In genomic region chr8:83668010-83668916, GRCm38 (mm10) we compare ENCODE assay signal across 9 mouse cellular contexts. TPM values are rescaled to one million over a fixed set of nuclear protein-coding genes. Genes with fewer than 3 reads are reported as not detected.
DNase-seq lines count a peak whose midpoint lies in the region; ATAC-seq and TF ChIP-seq lines count a peak whose summit lies in the region.
"Had no signal": no experiment of that assay in that cellular context is flagged by ENCODE, and none has a peak within 500 bp of the region (broad histone marks: within the 10 kb centered on the region; RNA-seq: fewer than 3 reads in every experiment).

No protein-coding gene starts in this region.

- H3K4me3 ChIP-seq in heart, adult 2 months: no peak overlapping the region
- peak overlapping the region; percentile 36 for H3K4me3 ChIP-seq in hindbrain, embryonic 12.5 days
- H3K4me3 ChIP-seq in limb, embryonic 14.5 days (replicated peaks; ENCODE audit: low read length): peak overlapping the region; percentile 40
- peak overlapping the region; percentile 22 for H3K4me3 ChIP-seq in midbrain, postnatal 0 days (ENCODE audit: low read depth, low read length)
- peak overlapping the region; percentile 41 for H3K4me3 ChIP-seq in stomach, embryonic 16.5 days (replicated peaks; ENCODE audit: low read length)

- H3K9ac ChIP-seq in heart, adult 2 months (ENCODE audit: low read depth, low read length): no peak overlapping the region
- H3K9ac ChIP-seq in hindbrain, embryonic 12.5 days: peak overlapping the region; percentile 47
- peak overlapping the region; percentile 59 for H3K9ac ChIP-seq in limb, embryonic 14.5 days (ENCODE audit: low read depth, low read length, severe bottlenecking)
- H3K9ac ChIP-seq in midbrain, postnatal 0 days (replicated peaks; ENCODE audit: low read length, poor library complexity, severe bottlenecking): peak overlapping the region; percentile 48
- H3K9ac ChIP-seq in stomach, embryonic 16.5 days (ENCODE audit: low read length): peak overlapping the region; percentile 67

- intact Hi-C loops in heart, adult 2 months (cut with DNase I): loop anchor here (5.0 kb wide), 2 partner anchors 69 to 284 kb away; no protein-coding TSS in a partner anchor

- WGBS in heart, adult 2 months: 53% methylated on average over 80 of the region's 80 CpGs
- 18% methylated on average over 80 of the region's 80 CpGs for WGBS in hindbrain, embryonic 12.5 days
- WGBS in limb, embryonic 14.5 days: 15% methylated on average over 72 of the region's 80 CpGs
- WGBS in midbrain, postnatal 0 days: 20% methylated on average over 79 of the region's 80 CpGs
- 23% methylated on average over 80 of the region's 80 CpGs for WGBS in stomach, embryonic 16.5 days

- H3K4me2 ChIP-seq in hindbrain, embryonic 12.5 days (replicated peaks): peak overlapping the region; percentile 72
- peak overlapping the region; percentile 82 for H3K4me2 ChIP-seq in limb, embryonic 14.5 days (replicated peaks; ENCODE audit: low read depth, low read length, severe bottlenecking)
- peak overlapping the region; percentile 48 for H3K4me2 ChIP-seq in midbrain, postnatal 0 days (ENCODE audit: low read depth, low read length, poor library complexity, severe bottlenecking)
- peak overlapping the region; percentile 61 for H3K4me2 ChIP-seq in stomach, embryonic 16.5 days (ENCODE audit: low read depth, low read length)

- no peaks in the 10 kb centered on the region for H3K9me3 ChIP-seq in hindbrain, embryonic 12.5 days (replicated peaks)
- H3K9me3 ChIP-seq in limb, embryonic 14.5 days (ENCODE audit: control insufficient read depth, low read length): no peaks in the 10 kb centered on the region
- H3K9me3 ChIP-seq in midbrain, postnatal 0 days (ENCODE audit: low read length): no peaks in the 10 kb centered on the region
- H3K9me3 ChIP-seq in stomach, embryonic 16.5 days (replicated peaks; ENCODE audit: control insufficient read depth, low read length): no peaks in the 10 kb centered on the region

- H3K36me3 ChIP-seq in heart, adult 2 months (ENCODE audit: control insufficient read depth, insufficient read depth, low read length): no peaks in the 10 kb centered on the region
- peaks cover 52% of the 10 kb centered on the region for H3K36me3 ChIP-seq in hindbrain, embryonic 12.5 days
- peaks cover 36% of the 10 kb centered on the region for H3K36me3 ChIP-seq in limb, embryonic 14.5 days (ENCODE audit: control insufficient read depth, insufficient read depth, low read length)
- H3K36me3 ChIP-seq in midbrain, postnatal 0 days (ENCODE audit: insufficient read depth, low read length): peaks cover 44% of the 10 kb centered on the region
- H3K36me3 ChIP-seq in stomach, embryonic 16.5 days (ENCODE audit: control insufficient read depth, insufficient read depth, low read length): peaks cover 15% of the 10 kb centered on the region; the same call in 1 of the 2 replicates

- TF ChIP-seq EP300 in heart, adult 2 months (IDR thresholded peaks at IDR 0.05; ENCODE audit: insufficient read depth, low read depth, low read length): no peak

- DNase-seq in heart, adult 2 months: peak; percentile 52 to 61
- DNase-seq in heart, adult 9 months (ENCODE audit: low spot score in 2 of 2): no peak
- peak; percentile 68 for DNase-seq in brain, adult 2 months (ENCODE audit: low read depth, low spot score)
- peak; percentile 78 for DNase-seq in limb, embryonic 14.5 days (ENCODE audit: low spot score)
- peak; percentile 83 for DNase-seq in midbrain, postnatal 0 days (ENCODE audit: low spot score)

- TF ChIP-seq CTCF in heart, adult 2 months (IDR thresholded peaks at IDR 0.05): peak; percentile 70
- TF ChIP-seq CTCF in midbrain, postnatal 0 days (IDR thresholded peaks at IDR 0.05): peak; percentile 90

- no peaks in the 10 kb centered on the region for H3K79me2 ChIP-seq in heart, adult 2 months (replicated peaks; ENCODE audit: control insufficient read depth, insufficient read depth, low read length)

- H3K4me1 ChIP-seq in heart, adult 2 months (ENCODE audit: control insufficient read depth, insufficient read depth, low read length): peaks cover 8% of the 10 kb centered on the region
- H3K4me1 ChIP-seq in hindbrain, embryonic 12.5 days: peaks cover 31% of the 10 kb centered on the region
- peaks cover 24% of the 10 kb centered on the region for H3K4me1 ChIP-seq in limb, embryonic 14.5 days (ENCODE audit: control insufficient read depth, insufficient read depth, low read length)
- peaks cover 10% of the 10 kb centered on the region for H3K4me1 ChIP-seq in midbrain, postnatal 0 days (ENCODE audit: insufficient read depth, low read length)
- peaks cover 48% of the 10 kb centered on the region for H3K4me1 ChIP-seq in stomach, embryonic 16.5 days (ENCODE audit: control insufficient read depth, insufficient read depth, low read length)

- H3K27me3 ChIP-seq in heart, adult 2 months (ENCODE audit: control insufficient read depth, insufficient read depth, low read length): no peaks in the 10 kb centered on the region
- peaks cover 14% of the 10 kb centered on the region for H3K27me3 ChIP-seq in hindbrain, embryonic 12.5 days
- no peaks in the 10 kb centered on the region for H3K27me3 ChIP-seq in limb, embryonic 14.5 days (ENCODE audit: control insufficient read depth, insufficient read depth, low read length)
- H3K27me3 ChIP-seq in midbrain, postnatal 0 days (ENCODE audit: insufficient read depth, low read length): no peaks in the 10 kb centered on the region; the same call in 1 of the 2 replicates
- no peaks in the 10 kb centered on the region for H3K27me3 ChIP-seq in stomach, embryonic 16.5 days (ENCODE audit: control insufficient read depth, insufficient read depth, low read length)
- H3K27me3 ChIP-seq: Patski had no signal

- no peak overlapping the region for H3K27ac ChIP-seq in heart, adult 2 months
- no peak overlapping the region for H3K27ac ChIP-seq in hindbrain, embryonic 12.5 days
- peak overlapping the region; percentile 43; the same call in 1 of the 2 replicates for H3K27ac ChIP-seq in limb, embryonic 14.5 days (replicated peaks; ENCODE audit: low read depth, low read length)
- H3K27ac ChIP-seq in midbrain, postnatal 0 days (ENCODE audit: low read depth, low read length): peak overlapping the region; percentile 62
- peak overlapping the region; percentile 34; the same call in 1 of the 2 replicates for H3K27ac ChIP-seq in stomach, embryonic 16.5 days (ENCODE audit: low read length)

- no peak for TF ChIP-seq POLR2A in heart, adult 2 months (IDR thresholded peaks at IDR 0.05; ENCODE audit: insufficient read depth, low read depth, low read length)
- TF ChIP-seq POLR2A in limb, embryonic 14.5 days (IDR thresholded peaks at IDR 0.05; ENCODE audit: borderline replicate concordance, extremely low read depth, insufficient read depth, insufficient read length): peak; percentile 38; the same call in 1 of the 2 replicates

- 0 out of 2 replicates have a peak, but pooled peaks have one; percentile 29 for ATAC-seq in erythroblast, adult 5-6 weeks (replicated peaks; ENCODE audit: low FRiP score, poor library complexity, severe bottlenecking)
- ATAC-seq in hindbrain, embryonic 12.5 days (ENCODE audit: low FRiP score): peak; percentile 53
- peak; percentile 77 for ATAC-seq in limb, embryonic 14.5 days (ENCODE audit: low FRiP score, low read depth)
- peak; percentile 62 for ATAC-seq in midbrain, postnatal 0 days (ENCODE audit: low FRiP score)
- no peak for ATAC-seq in stomach, embryonic 16.5 days (ENCODE audit: insufficient read depth, low FRiP score)
- ATAC-seq: Patski had no signal

RNA-seq across cellular contexts. Expression of gene Ptger1, which starts 1.8 kb away (rescaled TPM):
- under 1 TPM; 0.37 to 0.39 TPM for total RNA-seq in heart, adult 2 months (2021)
- polyA plus RNA-seq in heart, adult 2 months (2012; rRNA removed): 0.41 and 0.79 TPM in 2 replicates
- 0.21 TPM in 1 of 2 replicates, not detected in the other for total RNA-seq in erythroblast, adult 5-6 weeks (2015; ENCODE audit: low replicate concordance)
- total RNA-seq in erythroblast, adult 5-6 weeks (2017; ENCODE audit: low replicate concordance): 0.56 and 0.60 TPM in 2 replicates
- 0.70 and 0.93 TPM in 2 replicates for polyA plus RNA-seq in hindbrain, embryonic 12.5 days (2016; fragmentation: Nextera tagmentation; extraction: Ambion mirVana)
- polyA plus RNA-seq in limb, embryonic 14.5 days (2012; rRNA removed): 2.7 and 2.8 TPM in 2 replicates
- 0.40 and 0.83 TPM in 2 replicates for polyA plus RNA-seq in limb, embryonic 14.5 days (2014; fragmentation: Nextera tagmentation; extraction: Ambion mirVana)
- total RNA-seq in midbrain, postnatal 0 days (2014; rRNA removed): 0.55 and 0.85 TPM in 2 replicates
- polyA plus RNA-seq in midbrain, postnatal 0 days (2015; fragmentation: Nextera tagmentation; extraction: Ambion mirVana): 0.27 and 0.36 TPM in 2 replicates
- polyA plus RNA-seq in stomach, embryonic 16.5 days (2015; fragmentation: Nextera tagmentation; extraction: Ambion mirVana): 5.7 and 6.3 TPM in 2 replicates

RNA-seq across cellular contexts. Expression of gene Gipc1, which starts 15.8 kb away (rescaled TPM):
- 10 to 100 TPM; 23.8 to 25.6 TPM for total RNA-seq in heart, adult 2 months (2021)
- 22.3 and 27.7 TPM in 2 replicates for polyA plus RNA-seq in heart, adult 2 months (2012; rRNA removed)
- 4.4 and 16.7 TPM in 2 replicates for total RNA-seq in erythroblast, adult 5-6 weeks (2015; ENCODE audit: low replicate concordance)
- total RNA-seq in erythroblast, adult 5-6 weeks (2017; ENCODE audit: low replicate concordance): 5.2 and 8.6 TPM in 2 replicates
- polyA plus RNA-seq in hindbrain, embryonic 12.5 days (2016; fragmentation: Nextera tagmentation; extraction: Ambion mirVana): 188 and 193 TPM in 2 replicates
- 100 and 102 TPM in 2 replicates for polyA plus RNA-seq in limb, embryonic 14.5 days (2012; rRNA removed)
- polyA plus RNA-seq in limb, embryonic 14.5 days (2014; fragmentation: Nextera tagmentation; extraction: Ambion mirVana): 134 and 138 TPM in 2 replicates
- total RNA-seq in midbrain, postnatal 0 days (2014; rRNA removed): 72.3 and 74.2 TPM in 2 replicates
- 108 and 111 TPM in 2 replicates for polyA plus RNA-seq in midbrain, postnatal 0 days (2015; fragmentation: Nextera tagmentation; extraction: Ambion mirVana)
- 190 TPM in 2 replicates for polyA plus RNA-seq in stomach, embryonic 16.5 days (2015; fragmentation: Nextera tagmentation; extraction: Ambion mirVana)

RNA-seq across cellular contexts. Expression of gene Pkn1, which starts 30.7 kb away (rescaled TPM):
- total RNA-seq in heart, adult 2 months (2021): 10 to 100 TPM; 51.1 to 55.6 TPM
- 53.7 and 59.5 TPM in 2 replicates for polyA plus RNA-seq in heart, adult 2 months (2012; rRNA removed)
- 5.2 and 9.0 TPM in 2 replicates for total RNA-seq in erythroblast, adult 5-6 weeks (2015; ENCODE audit: low replicate concordance)
- 22.3 and 30.6 TPM in 2 replicates for total RNA-seq in erythroblast, adult 5-6 weeks (2017; ENCODE audit: low replicate concordance)
- polyA plus RNA-seq in hindbrain, embryonic 12.5 days (2016; fragmentation: Nextera tagmentation; extraction: Ambion mirVana): 34.6 and 38.3 TPM in 2 replicates
- polyA plus RNA-seq in limb, embryonic 14.5 days (2012; rRNA removed): 46.9 and 47.4 TPM in 2 replicates
- polyA plus RNA-seq in limb, embryonic 14.5 days (2014; fragmentation: Nextera tagmentation; extraction: Ambion mirVana): 24.3 and 29.3 TPM in 2 replicates
- 63.9 and 71.2 TPM in 2 replicates for total RNA-seq in midbrain, postnatal 0 days (2014; rRNA removed)
- 21.3 and 21.7 TPM in 2 replicates for polyA plus RNA-seq in midbrain, postnatal 0 days (2015; fragmentation: Nextera tagmentation; extraction: Ambion mirVana)
- 14.7 and 19.9 TPM in 2 replicates for polyA plus RNA-seq in stomach, embryonic 16.5 days (2015; fragmentation: Nextera tagmentation; extraction: Ambion mirVana)

RNA-seq across cellular contexts. Expression of gene Ddx39, which starts 46.7 kb away (rescaled TPM):
- 10 to 100 TPM; 15.7 to 17.7 TPM for total RNA-seq in heart, adult 2 months (2021)
- polyA plus RNA-seq in heart, adult 2 months (2012; rRNA removed): 18.0 and 27.3 TPM in 2 replicates
- 20.1 and 40.0 TPM in 2 replicates for total RNA-seq in erythroblast, adult 5-6 weeks (2015; ENCODE audit: low replicate concordance)
- total RNA-seq in erythroblast, adult 5-6 weeks (2017; ENCODE audit: low replicate concordance): 36.5 and 37.3 TPM in 2 replicates
- polyA plus RNA-seq in hindbrain, embryonic 12.5 days (2016; fragmentation: Nextera tagmentation; extraction: Ambion mirVana): 119 and 135 TPM in 2 replicates
- polyA plus RNA-seq in limb, embryonic 14.5 days (2012; rRNA removed): 81.1 and 81.3 TPM in 2 replicates
- 110 and 111 TPM in 2 replicates for polyA plus RNA-seq in limb, embryonic 14.5 days (2014; fragmentation: Nextera tagmentation; extraction: Ambion mirVana)
- total RNA-seq in midbrain, postnatal 0 days (2014; rRNA removed): 38.1 and 47.3 TPM in 2 replicates
- 68.2 and 76.6 TPM in 2 replicates for polyA plus RNA-seq in midbrain, postnatal 0 days (2015; fragmentation: Nextera tagmentation; extraction: Ambion mirVana)
- 154 and 167 TPM in 2 replicates for polyA plus RNA-seq in stomach, embryonic 16.5 days (2015; fragmentation: Nextera tagmentation; extraction: Ambion mirVana)

Comparison
In these comparisons a context has a peak if more than half of its experiments do, and no peak if none do; other contexts are left out.
1. DNase-seq: peak in heart, adult 2 months (2 of 2), brain, adult 2 months (single experiment), limb, embryonic 14.5 days (single experiment) and midbrain, postnatal 0 days (single experiment); none in heart, adult 9 months (0 of 2).
2. H3K27ac ChIP-seq: peak in limb, embryonic 14.5 days (single experiment), midbrain, postnatal 0 days (single experiment) and stomach, embryonic 16.5 days (single experiment); none in heart, adult 2 months (single experiment) and hindbrain, embryonic 12.5 days (single experiment).
3. Peak in every context shown above with its lines, with median percentiles within 50 percentile points of each other: H3K4me2 ChIP-seq.